Mouse (Mus musculus): ENCODE data around the gene Arsg. TPM values are rescaled to one million over a fixed set of nuclear protein-coding genes. Genes with fewer than 3 reads are reported as not detected.

Gene Arsg
- polyA plus RNA-seq, 1 experiment = 0.51 TPM

GRCm38 (mm10) chr11:109458165-109458564 is 15.0 kb upstream of the Arsg start:
- no peak overlapping the region for H3K4me3 ChIP-seq (ENCODE audit: insufficient read depth, poor library complexity, severe bottlenecking)
- no peaks in the 10 kb centered on the region for H3K79me2 ChIP-seq (ENCODE audit: control insufficient read depth, insufficient read depth)
- H3K27me3 ChIP-seq (ENCODE audit: control insufficient read depth, insufficient read depth, insufficient read length) = no peaks in the 10 kb centered on the region
- TF ChIP-seq MAX (IDR thresholded peaks at IDR 0.05) (no peak), MYOG (IDR thresholded peaks at IDR 0.05; ENCODE audit: control insufficient read depth, extremely low read depth, insufficient read length) (no peak), CTCF (IDR thresholded peaks at IDR 0.05; ENCODE audit: control insufficient read depth, insufficient read depth, insufficient read length) (no peak), FOSL1 (IDR thresholded peaks at IDR 0.05; ENCODE audit: insufficient read depth, low read length, poor library complexity, severe bottlenecking) (no peak), MYOD1 (IDR thresholded peaks at IDR 0.05; ENCODE audit: control insufficient read depth, insufficient read length, low read depth) (no peak), CEBPB (IDR thresholded peaks at IDR 0.05; ENCODE audit: low read depth) (no peak), USF1 (IDR thresholded peaks at IDR 0.05; ENCODE audit: low read depth) (no peak)
- no peaks in the 10 kb centered on the region for H3K79me3 ChIP-seq (ENCODE audit: low read depth)
- no peak overlapping the region for H3ac ChIP-seq (ENCODE audit: control insufficient read depth, insufficient read length, low read depth)
- H3K36me3 ChIP-seq (ENCODE audit: control insufficient read depth, insufficient read depth) = no peaks in the 10 kb centered on the region

- Histone ChIP-seq H3K79me3 (ENCODE audit: low read depth) (no peaks in the 10 kb centered on the region), H3K4me3 (ENCODE audit: insufficient read depth, poor library complexity, severe bottlenecking) (no peak overlapping the region), H3K79me2 (ENCODE audit: control insufficient read depth, insufficient read depth) (no peaks in the 10 kb centered on the region), H3ac (ENCODE audit: control insufficient read depth, insufficient read length, low read depth) (no peak overlapping the region), H3K27me3 (ENCODE audit: control insufficient read depth, insufficient read depth, insufficient read length) (no peaks in the 10 kb centered on the region), H3K36me3 (ENCODE audit: control insufficient read depth, insufficient read depth) (no peaks in the 10 kb centered on the region)
- no peak for TF ChIP-seq CTCF (IDR thresholded peaks at IDR 0.05; ENCODE audit: control insufficient read depth, insufficient read depth, insufficient read length)
- TF ChIP-seq CEBPB (IDR thresholded peaks at IDR 0.05; ENCODE audit: low read depth) = no peak
- no peak for TF ChIP-seq FOSL1 (IDR thresholded peaks at IDR 0.05; ENCODE audit: insufficient read depth, low read length, poor library complexity, severe bottlenecking)
- TF ChIP-seq MAX (IDR thresholded peaks at IDR 0.05) = no peak
- no peak for TF ChIP-seq MYOD1 (IDR thresholded peaks at IDR 0.05; ENCODE audit: control insufficient read depth, insufficient read length, low read depth)
- TF ChIP-seq MYOG (IDR thresholded peaks at IDR 0.05; ENCODE audit: control insufficient read depth, extremely low read depth, insufficient read length) = no peak
- TF ChIP-seq USF1 (IDR thresholded peaks at IDR 0.05; ENCODE audit: low read depth) = no peak
Measured at GRCm38 (mm10) chr11:109460586-109460985, 12.6 kb upstream of the Arsg start.

- Histone ChIP-seq H3K4me3 (ENCODE audit: insufficient read depth, poor library complexity, severe bottlenecking) (no peak overlapping the region), H3K79me3 (ENCODE audit: low read depth) (no peaks in the 10 kb centered on the region), H3ac (ENCODE audit: control insufficient read depth, insufficient read length, low read depth) (no peak overlapping the region), H3K27me3 (ENCODE audit: control insufficient read depth, insufficient read depth, insufficient read length) (no peaks in the 10 kb centered on the region), H3K79me2 (ENCODE audit: control insufficient read depth, insufficient read depth) (no peaks in the 10 kb centered on the region), H3K36me3 (ENCODE audit: control insufficient read depth, insufficient read depth) (no peaks in the 10 kb centered on the region)
- no peak for TF ChIP-seq MYOD1 (IDR thresholded peaks at IDR 0.05; ENCODE audit: control insufficient read depth, insufficient read length, low read depth)
- no peak for TF ChIP-seq MAX (IDR thresholded peaks at IDR 0.05)
- TF ChIP-seq CEBPB (IDR thresholded peaks at IDR 0.05; ENCODE audit: low read depth) = no peak
- no peak for TF ChIP-seq FOSL1 (IDR thresholded peaks at IDR 0.05; ENCODE audit: insufficient read depth, low read length, poor library complexity, severe bottlenecking)
- no peak for TF ChIP-seq USF1 (IDR thresholded peaks at IDR 0.05; ENCODE audit: low read depth)
- no peak for TF ChIP-seq CTCF (IDR thresholded peaks at IDR 0.05; ENCODE audit: control insufficient read depth, insufficient read depth, insufficient read length)
- no peak for TF ChIP-seq MYOG (IDR thresholded peaks at IDR 0.05; ENCODE audit: control insufficient read depth, extremely low read depth, insufficient read length)
Measured at GRCm38 (mm10) chr11:109465068-109465467, 8.1 kb upstream of the Arsg start.

- Histone ChIP-seq H3K27me3 (ENCODE audit: control insufficient read depth, insufficient read depth, insufficient read length) (no peaks in the 10 kb centered on the region), H3ac (ENCODE audit: control insufficient read depth, insufficient read length, low read depth) (no peak overlapping the region), H3K4me3 (ENCODE audit: insufficient read depth, poor library complexity, severe bottlenecking) (no peak overlapping the region)
Measured at GRCm38 (mm10) chr11:109466987-109467386, 6.2 kb upstream of the Arsg start.

GRCm38 (mm10) chr11:109468133-109468532 is 5.0 kb upstream of the Arsg start:
- H3K27me3 ChIP-seq (ENCODE audit: control insufficient read depth, insufficient read depth, insufficient read length) = no peaks in the 10 kb centered on the region
- H3K79me2 ChIP-seq (ENCODE audit: control insufficient read depth, insufficient read depth) = no peaks in the 10 kb centered on the region
- no peaks in the 10 kb centered on the region for H3K79me3 ChIP-seq (ENCODE audit: low read depth)
- no peak overlapping the region for H3ac ChIP-seq (ENCODE audit: control insufficient read depth, insufficient read length, low read depth)
- no peak for TF ChIP-seq USF1 (IDR thresholded peaks at IDR 0.05; ENCODE audit: low read depth)
- TF ChIP-seq MAX (IDR thresholded peaks at IDR 0.05) = no peak
- no peak for TF ChIP-seq FOSL1 (IDR thresholded peaks at IDR 0.05; ENCODE audit: insufficient read depth, low read length, poor library complexity, severe bottlenecking)
- no peak for TF ChIP-seq MYOD1 (IDR thresholded peaks at IDR 0.05; ENCODE audit: control insufficient read depth, insufficient read length, low read depth)
- TF ChIP-seq CEBPB (IDR thresholded peaks at IDR 0.05; ENCODE audit: low read depth) = no peak
- no peak for TF ChIP-seq MYOG (IDR thresholded peaks at IDR 0.05; ENCODE audit: control insufficient read depth, extremely low read depth, insufficient read length)
- TF ChIP-seq CTCF (IDR thresholded peaks at IDR 0.05; ENCODE audit: control insufficient read depth, insufficient read depth, insufficient read length) = no peak
- no peaks in the 10 kb centered on the region for H3K36me3 ChIP-seq (ENCODE audit: control insufficient read depth, insufficient read depth)
- H3K4me3 ChIP-seq (ENCODE audit: insufficient read depth, poor library complexity, severe bottlenecking) = no peak overlapping the region

More at GRCm38 (mm10) chr11:109466987-109467386, 6.2 kb upstream of the Arsg start:
- H3K36me3 ChIP-seq (ENCODE audit: control insufficient read depth, insufficient read depth) = no peaks in the 10 kb centered on the region
- TF ChIP-seq MYOG (IDR thresholded peaks at IDR 0.05; ENCODE audit: control insufficient read depth, extremely low read depth, insufficient read length) (no peak), FOSL1 (IDR thresholded peaks at IDR 0.05; ENCODE audit: insufficient read depth, low read length, poor library complexity, severe bottlenecking) (no peak), USF1 (IDR thresholded peaks at IDR 0.05; ENCODE audit: low read depth) (no peak)
- H3K79me3 ChIP-seq (ENCODE audit: low read depth) = no peaks in the 10 kb centered on the region
- no peaks in the 10 kb centered on the region for H3K79me2 ChIP-seq (ENCODE audit: control insufficient read depth, insufficient read depth)

GRCm38 (mm10) chr11:109470170-109470569 is 3.0 kb upstream of the Arsg start:
- no peak for TF ChIP-seq MAX (IDR thresholded peaks at IDR 0.05)
- no peak for TF ChIP-seq CEBPB (IDR thresholded peaks at IDR 0.05; ENCODE audit: low read depth)
- TF ChIP-seq CTCF (IDR thresholded peaks at IDR 0.05; ENCODE audit: control insufficient read depth, insufficient read depth, insufficient read length) = no peak
- no peak overlapping the region for H3K4me3 ChIP-seq (ENCODE audit: insufficient read depth, poor library complexity, severe bottlenecking)
- H3K36me3 ChIP-seq (ENCODE audit: control insufficient read depth, insufficient read depth) = no peaks in the 10 kb centered on the region
- H3K79me3 ChIP-seq (ENCODE audit: low read depth) = no peaks in the 10 kb centered on the region
- H3K27me3 ChIP-seq (ENCODE audit: control insufficient read depth, insufficient read depth, insufficient read length) = no peaks in the 10 kb centered on the region
- no peaks in the 10 kb centered on the region for H3K79me2 ChIP-seq (ENCODE audit: control insufficient read depth, insufficient read depth)
- H3ac ChIP-seq (ENCODE audit: control insufficient read depth, insufficient read length, low read depth) = no peak overlapping the region
